Mouse (Mus musculus) liver, adult 2 months (tissue): ENCODE measurements around the gene Zfp704. TPM values are rescaled to one million over a fixed set of nuclear protein-coding genes. Genes with fewer than 3 reads are reported as not detected.

Experiments used
- DNase-seq: peaks from one replicate; pipeline ENCODE4 v3.0.0-alpha.2; 2011; ENCODE audit warnings: low read depth, low spot score; ENCODE audit errors: extremely low read depth
- H3K27ac ChIP-seq: fragments of 200-500 bp; replicated peaks from 2 replicates; pipeline ENCODE4 v1.5.1; 2012; ENCODE audit warnings: low read depth, mild to moderate bottlenecking, control low read depth, inconsistent platforms, low read length; ENCODE audit not compliant: insufficient read depth
- H3K27me3 ChIP-seq: fragments of 200-500 bp; 2 replicates; pipeline ENCODE4 v1.6.1; 2012; ENCODE audit warnings: mild to moderate bottlenecking, moderate library complexity, low read length, inconsistent platforms; ENCODE audit not compliant: control insufficient read depth, insufficient read depth
- H3K36me3 ChIP-seq: fragments of 200-500 bp; 2 replicates; pipeline ENCODE4 v1.6.1; 2012; ENCODE audit warnings: low read length, inconsistent platforms; ENCODE audit not compliant: control insufficient read depth, insufficient read depth
- H3K4me1 ChIP-seq: fragments of 200-500 bp; 2 replicates; pipeline ENCODE4 v1.6.1; 2011; ENCODE audit warnings: low read length; ENCODE audit not compliant: control insufficient read depth, insufficient read depth
- H3K4me3 ChIP-seq: fragments of 200-500 bp; 2 replicates; pipeline ENCODE4 v1.5.1; 2011; ENCODE audit warnings: low read depth, mild to moderate bottlenecking, control low read depth, low read length, moderate library complexity; ENCODE audit not compliant: insufficient read depth
- H3K79me2 ChIP-seq: fragments of 200-500 bp; 2 replicates; pipeline ENCODE4 v1.6.1; 2012; ENCODE audit warnings: inconsistent platforms, mild to moderate bottlenecking, low read length, moderate library complexity; ENCODE audit not compliant: control insufficient read depth, insufficient read depth
- H3K9ac ChIP-seq: fragments of 200-500 bp; 2 replicates; pipeline ENCODE4 v1.6.1; 2012; ENCODE audit warnings: low read depth, mild to moderate bottlenecking, control low read depth, inconsistent platforms, low read length
- CTCF ChIP-seq: fragments of 200-500 bp; IDR thresholded peaks from 2 replicates; pipeline ENCODE4 v1.5.1; 2011; ENCODE audit warnings: low read depth, low read length, control low read depth
- POLR2A ChIP-seq: fragments of 200-500 bp; IDR thresholded peaks from 2 replicates; pipeline ENCODE4 v1.6.1; 2011; ENCODE audit warnings: low read length, control low read depth; ENCODE audit not compliant: insufficient read depth; ENCODE audit errors: extremely low read depth
- WGBS: fragments of 180-500 bp; shearing (Covaris S2); methylation state at CpG from one replicate; pipeline ENCODE4 v1.1.7; 2018; 5-methylcytosine and 5-hydroxymethylcytosine counted together
- polyA plus RNA-seq: library from polyadenylated mRNA; depleted of rRNA; stranded (reverse); fragments of >200 nt; gene quantifications from 2 replicates; pipeline ENCODE4 v1.2.3, GENCODE M21; 2012
- total RNA-seq: library from RNA; depleted of rRNA; stranded (reverse); fragments of >200 nt; gene quantifications from 2 replicates; pipeline ENCODE4 v1.2.3, GENCODE M21; 2014

The Zfp704 gene
- total and polyA plus RNA-seq, 2 experiments: 1.3 to 3.2 TPM

GRCm38 (mm10) chr3:9400886-9401221 is 209.0 kb downstream of the Zfp704 start:
- no peaks in the 10 kb centered on the region for H3K27me3 ChIP-seq
- 24% methylated on average over 3 of the region's 3 CpGs for WGBS
- no peak overlapping the region for H3K27ac ChIP-seq
- no peak overlapping the region for H3K9ac ChIP-seq
- H3K36me3 ChIP-seq: no peaks in the 10 kb centered on the region
- TF ChIP-seq CTCF (no peak), POLR2A (no peak)
- DNase-seq: no peak
- no peaks in the 10 kb centered on the region for H3K79me2 ChIP-seq
- H3K4me3 ChIP-seq: no peak overlapping the region
- peaks cover 3% of the 10 kb centered on the region; the same call in 1 of the 2 replicates for H3K4me1 ChIP-seq

GRCm38 (mm10) chr3:9400201-9400885 is 209.5 kb downstream of the Zfp704 start:
- H3K36me3 ChIP-seq: no peaks in the 10 kb centered on the region
- peak; percentile 24 for DNase-seq
- H3K27me3 ChIP-seq: no peaks in the 10 kb centered on the region
- no peak overlapping the region for H3K27ac ChIP-seq
- TF ChIP-seq CTCF: peak; percentile 56
- no peak for TF ChIP-seq POLR2A
- H3K4me3 ChIP-seq: no peak overlapping the region
- H3K79me2 ChIP-seq: no peaks in the 10 kb centered on the region
- WGBS: 19% methylated on average over 3 of the region's 3 CpGs
- peaks cover 3% of the 10 kb centered on the region; the same call in 1 of the 2 replicates for H3K4me1 ChIP-seq
- no peak overlapping the region for H3K9ac ChIP-seq

- Histone ChIP-seq H3K27ac (no peak overlapping the region), H3K27me3 (no peaks in the 10 kb centered on the region), H3K36me3 (no peaks in the 10 kb centered on the region), H3K9ac (no peak overlapping the region), H3K79me2 (no peaks in the 10 kb centered on the region), H3K4me1 (peaks cover 3% of the 10 kb centered on the region; the same call in 1 of the 2 replicates), H3K4me3 (no peak overlapping the region)
- no peak for DNase-seq
- 86% methylated on average over 5 of the region's 5 CpGs for WGBS
- no peak for TF ChIP-seq CTCF
- TF ChIP-seq POLR2A: no peak
These were observed 211.6 kb downstream of the Zfp704 start for GRCm38 (mm10) chr3:9398271-9398670.
